Mouse (Mus musculus) heart, adult 11 months (tissue): ENCODE data around the gene Brinp3.

Experiments
- DNase-seq: peaks from one replicate; pipeline ENCODE4 v3.0.0; 2022

The Brinp3 gene

DNA sequence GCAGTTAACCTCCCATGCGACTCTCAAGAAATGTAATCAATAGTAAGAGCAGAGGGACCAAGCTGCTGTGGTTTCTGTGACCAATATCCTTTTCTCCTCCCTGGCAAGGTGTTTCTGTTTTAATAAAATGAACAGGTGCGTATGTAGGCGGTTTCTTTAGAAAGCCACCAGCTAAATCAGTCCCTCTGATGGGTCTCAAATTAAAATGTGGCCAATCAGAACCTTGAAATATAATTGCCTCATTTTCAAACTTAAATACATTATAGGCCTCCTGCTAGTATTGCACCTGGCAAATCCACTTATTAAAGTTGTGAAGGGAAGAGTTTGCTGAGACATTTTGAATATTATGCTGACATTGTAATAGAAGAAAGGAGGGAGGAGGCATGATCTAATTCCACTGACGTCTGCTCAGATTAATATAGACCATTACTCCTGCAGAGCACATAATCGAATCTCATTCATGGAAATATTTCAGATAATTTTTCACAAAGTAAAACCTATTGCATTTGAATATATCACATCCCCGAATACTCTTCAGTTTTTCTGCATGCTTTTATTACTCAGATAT lies 305.5 kb downstream of the Brinp3 start:
- peak; percentile 6 for DNase-seq

DNA sequence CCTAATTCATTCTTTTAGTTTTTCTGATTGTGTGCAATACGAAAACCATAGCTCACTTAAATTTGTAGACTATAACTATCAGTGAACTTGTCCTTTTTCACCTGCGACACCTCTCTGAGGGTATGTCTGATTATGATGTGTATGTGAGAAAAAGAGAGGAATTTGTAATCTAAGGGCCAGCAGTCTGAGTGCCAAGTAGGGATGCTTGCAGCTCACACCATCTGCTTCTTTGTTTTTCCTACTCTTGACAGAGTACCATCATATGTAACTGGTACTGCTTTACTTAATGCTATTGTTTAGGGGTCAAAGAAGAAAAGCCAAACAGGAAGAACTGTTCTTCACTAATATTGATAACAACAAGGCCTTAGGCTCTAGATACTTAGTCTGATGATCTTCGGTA lies 307.3 kb downstream of the Brinp3 start:
- no peak for DNase-seq

DNA sequence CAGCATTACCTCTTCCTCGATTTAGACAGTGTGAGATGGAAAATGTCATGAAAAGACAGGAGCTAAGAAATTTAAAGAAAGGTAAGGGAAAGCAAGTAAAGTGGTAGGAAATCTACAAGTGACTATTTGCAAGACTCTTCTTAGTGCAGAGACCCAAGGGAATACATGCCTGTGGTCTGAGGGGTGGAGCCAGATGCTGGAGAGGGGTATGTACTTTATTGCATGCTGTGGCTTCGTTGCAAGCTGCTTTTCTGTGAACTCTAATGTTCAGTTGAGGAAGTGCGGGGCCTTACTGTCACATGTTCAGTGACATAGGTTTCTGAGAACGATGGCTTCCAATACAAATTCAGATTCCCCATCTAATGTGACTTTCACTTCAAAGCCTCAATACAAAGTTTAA lies 313.2 kb downstream of the Brinp3 start:
- no peak for DNase-seq

DNA sequence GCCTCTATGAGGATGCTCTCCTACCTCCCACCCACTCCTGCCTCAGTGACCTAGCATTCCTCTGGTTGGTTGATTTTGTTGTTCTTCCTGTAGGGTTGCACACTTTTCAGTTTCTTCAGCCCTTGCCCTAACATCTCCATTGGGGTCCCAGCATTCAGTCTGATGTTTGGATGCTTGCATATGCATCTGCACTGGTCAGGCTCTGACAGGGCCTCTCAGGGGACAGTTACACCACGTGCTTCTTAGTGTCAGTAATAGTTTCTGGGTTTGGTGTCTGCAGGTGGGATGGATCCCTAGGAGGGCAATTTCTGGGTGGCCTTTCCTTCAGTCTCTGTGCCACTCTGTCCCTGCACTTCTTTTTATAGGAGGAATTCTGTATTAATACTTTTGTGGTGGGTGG lies 339.3 kb downstream of the Brinp3 start:
- peak; percentile 70 for DNase-seq

DNA sequence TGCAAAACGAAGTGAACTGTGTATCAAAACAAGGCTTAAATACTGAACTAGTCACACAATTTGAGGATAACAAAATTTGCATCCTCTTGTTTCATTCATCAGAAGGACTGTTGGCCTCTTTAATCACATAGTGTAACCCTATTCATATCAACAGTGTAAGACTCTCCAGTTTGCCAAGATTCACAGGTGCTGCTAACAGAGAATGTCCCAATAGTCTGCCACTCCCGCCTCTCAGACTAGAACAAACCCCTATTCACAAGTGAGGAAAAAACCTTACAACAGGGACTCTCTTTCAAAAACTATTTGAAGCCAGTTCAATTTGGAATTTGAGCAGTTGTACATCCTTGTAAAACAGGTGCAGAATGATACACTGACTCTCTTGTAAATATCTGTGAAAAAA lies 349.5 kb downstream of the Brinp3 start:
- no peak for DNase-seq

DNA sequence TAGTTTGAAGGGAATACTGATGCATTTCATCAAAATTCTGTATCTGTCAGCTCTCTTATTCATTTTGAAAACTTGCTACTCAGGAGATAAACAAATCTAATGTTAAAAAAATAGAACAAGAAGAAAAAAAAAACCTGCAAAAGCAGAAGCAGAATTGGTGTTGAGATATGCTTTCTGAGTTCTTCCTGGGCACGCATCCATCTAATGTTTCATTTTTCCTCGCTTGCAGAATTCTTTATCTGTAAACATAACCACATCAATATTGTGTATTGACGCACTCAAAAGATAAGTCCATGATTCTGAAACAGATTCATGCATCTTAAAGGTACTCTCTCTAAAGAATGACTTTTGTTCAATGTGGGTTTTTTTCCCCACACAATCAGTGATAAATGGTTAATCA lies 354.3 kb downstream of the Brinp3 start:
- no peak for DNase-seq

DNA sequence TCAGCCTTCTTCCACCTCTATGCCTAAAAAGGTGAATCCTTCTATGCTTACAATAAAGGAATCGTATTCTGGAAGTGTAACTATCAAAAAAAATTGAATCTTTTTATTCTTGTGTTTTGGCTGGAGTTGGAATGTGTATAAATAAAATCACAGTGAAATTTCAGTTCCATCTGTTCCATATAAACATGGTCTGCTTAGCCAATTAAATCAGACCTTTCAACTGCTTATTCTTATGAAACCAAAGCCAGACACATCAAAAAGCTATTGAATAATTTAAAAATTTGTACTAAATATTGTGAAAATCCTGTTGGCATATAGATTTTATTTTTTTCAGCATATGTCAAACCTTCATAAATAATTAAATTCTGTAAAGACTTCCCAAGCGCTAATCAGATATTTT lies 355.6 kb downstream of the Brinp3 start:
- DNase-seq = no peak

DNA sequence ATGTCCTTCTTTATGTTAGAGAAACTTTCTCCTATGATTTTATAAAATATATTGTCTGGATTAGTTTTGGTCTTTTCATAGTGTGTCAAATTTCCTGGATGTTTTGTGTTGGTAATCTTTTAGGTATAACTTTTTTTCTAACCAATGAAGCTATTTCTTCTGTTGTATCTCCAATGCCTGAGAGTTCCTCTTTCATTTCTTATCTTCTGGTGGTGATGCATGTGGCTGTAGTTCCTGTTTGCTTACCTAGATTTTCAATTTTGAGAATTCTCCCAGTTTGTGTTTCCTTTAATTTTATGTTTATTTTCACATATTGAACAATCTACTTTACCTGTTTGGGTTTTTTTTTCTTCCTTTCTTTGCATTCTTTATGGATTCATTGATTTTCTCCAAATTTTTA lies 404.1 kb downstream of the Brinp3 start:
- no peak for DNase-seq

DNA sequence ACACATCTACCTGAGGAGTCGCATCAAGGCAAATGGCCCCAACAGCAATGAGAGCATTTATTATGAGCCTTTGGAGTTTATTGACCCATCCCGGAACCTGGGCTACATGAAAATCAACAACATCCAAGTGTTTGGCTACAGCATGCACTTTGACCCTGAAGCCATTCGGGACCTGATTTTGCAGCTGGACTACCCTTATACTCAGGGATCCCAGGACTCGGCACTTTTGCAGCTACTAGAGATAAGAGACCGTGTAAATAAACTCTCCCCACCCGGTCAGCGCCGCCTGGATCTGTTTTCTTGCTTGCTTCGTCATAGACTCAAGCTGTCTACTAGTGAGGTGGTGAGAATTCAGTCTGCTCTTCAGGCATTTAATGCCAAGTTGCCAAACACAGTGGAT lies 407.1 kb downstream of the Brinp3 start:
- DNase-seq = no peak

DNA sequence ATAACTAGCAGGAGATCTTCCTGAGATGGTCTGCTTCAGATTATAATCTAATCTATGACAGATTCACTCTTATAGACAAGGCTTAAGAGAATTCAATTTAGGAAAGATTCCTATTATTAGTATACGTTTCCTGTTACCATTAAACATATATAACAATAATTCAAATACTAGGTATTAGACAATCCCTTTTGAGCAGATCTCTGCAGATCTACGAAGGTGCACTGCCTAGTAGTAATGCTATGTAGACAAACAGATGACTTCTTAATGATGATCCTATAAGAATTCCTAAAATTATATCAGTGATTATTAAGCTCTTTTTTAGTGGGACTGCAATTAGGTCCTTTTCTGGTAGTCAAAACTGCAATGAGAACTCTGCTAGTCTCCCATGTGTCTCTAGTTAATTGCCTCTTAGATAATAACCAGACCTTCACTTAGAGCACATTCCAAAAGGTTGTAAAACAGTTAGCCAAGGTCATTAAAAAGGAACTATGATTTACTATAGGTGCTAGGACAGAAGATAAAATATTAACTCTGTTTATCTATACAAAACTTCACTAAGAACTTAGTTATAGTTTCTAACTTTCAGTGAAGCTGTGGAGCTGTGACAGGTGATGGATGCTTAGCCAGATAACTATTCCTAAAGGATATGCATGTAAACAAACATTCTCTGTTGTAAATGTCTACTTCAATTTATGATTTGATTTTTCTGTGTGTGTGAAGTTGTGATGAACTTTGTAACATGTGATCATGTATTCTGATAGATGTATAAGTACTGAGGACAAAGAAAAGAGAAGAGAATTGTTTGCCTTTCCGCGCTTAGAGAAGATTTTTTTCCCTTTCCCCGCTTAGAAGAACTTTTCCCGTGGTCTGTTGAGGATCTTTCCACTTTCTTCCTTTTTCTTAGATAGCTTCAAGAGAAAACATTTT lies 445.2 kb downstream of the Brinp3 start:
- DNase-seq = no peak
